Mouse (Mus musculus) liver, embryonic 13.5 days (tissue): ENCODE results near the gene Phlpp2. TPM values are rescaled to one million over a fixed set of nuclear protein-coding genes. Genes with fewer than 3 reads are reported as not detected.

ENCODE experiments used
- ATAC-seq: fragments of 200-750 bp; cut with Nextera tagmentation; 2 replicates; pipeline ENCODE4 v1.8.0; 2017; ENCODE audit warnings: low read depth, mild to moderate bottlenecking, moderate number of reproducible peaks, moderate library complexity
- DNase-seq: peaks from one replicate; pipeline ENCODE4 v3.0.0; 2022
- H3K27ac ChIP-seq: fragments of 300-500 bp; sonication (generic); 2 replicates; pipeline ENCODE4 v1.5.1; 2015; ENCODE audit warnings: moderate library complexity, mild to moderate bottlenecking, inconsistent platforms
- H3K27me3 ChIP-seq: fragments of 300-500 bp; sonication (generic); 2 replicates; pipeline ENCODE4 v1.6.1; 2015; ENCODE audit warnings: mild to moderate bottlenecking, inconsistent platforms
- H3K36me3 ChIP-seq: fragments of 300-500 bp; sonication (generic); 2 replicates; pipeline ENCODE4 v1.6.1; 2015; ENCODE audit warnings: mild to moderate bottlenecking, inconsistent platforms
- H3K4me1 ChIP-seq: fragments of 300-500 bp; sonication (generic); replicated peaks from 2 replicates; pipeline ENCODE4 v1.6.1; 2015; ENCODE audit warnings: inconsistent platforms
- H3K4me2 ChIP-seq: fragments of 300-500 bp; sonication (generic); 2 replicates; pipeline ENCODE4 v1.6.1; 2015; ENCODE audit warnings: inconsistent platforms, mild to moderate bottlenecking, moderate library complexity
- H3K4me3 ChIP-seq: fragments of 300-500 bp; sonication (generic); replicated peaks from 2 replicates; pipeline ENCODE4 v1.5.1; 2015; ENCODE audit warnings: mild to moderate bottlenecking, inconsistent platforms
- H3K9ac ChIP-seq: fragments of 300-500 bp; sonication (generic); 2 replicates; pipeline ENCODE4 v1.6.1; 2015; ENCODE audit warnings: mild to moderate bottlenecking, inconsistent platforms
- H3K9me3 ChIP-seq: fragments of 300-500 bp; sonication (generic); replicated peaks from 2 replicates; pipeline ENCODE4 v1.6.1; 2016; ENCODE audit warnings: inconsistent platforms
- WGBS: fragments of 180-500 bp; shearing (Covaris S2); methylation state at CpG from one replicate; pipeline ENCODE4 v1.1.7; 2015; ENCODE audit not compliant: insufficient replicate concordance; 5-methylcytosine and 5-hydroxymethylcytosine counted together
- polyA plus RNA-seq: library from polyadenylated mRNA; unstranded; fragments of >200 nt; fragmentation: Nextera tagmentation; extraction: Ambion mirVana; gene quantifications from 2 replicates; pipeline ENCODE4 v1.2.1, GENCODE M21; 2015

Gene Phlpp2
- 2.7 and 3.2 TPM in 2 replicates for polyA plus RNA-seq

DNA sequence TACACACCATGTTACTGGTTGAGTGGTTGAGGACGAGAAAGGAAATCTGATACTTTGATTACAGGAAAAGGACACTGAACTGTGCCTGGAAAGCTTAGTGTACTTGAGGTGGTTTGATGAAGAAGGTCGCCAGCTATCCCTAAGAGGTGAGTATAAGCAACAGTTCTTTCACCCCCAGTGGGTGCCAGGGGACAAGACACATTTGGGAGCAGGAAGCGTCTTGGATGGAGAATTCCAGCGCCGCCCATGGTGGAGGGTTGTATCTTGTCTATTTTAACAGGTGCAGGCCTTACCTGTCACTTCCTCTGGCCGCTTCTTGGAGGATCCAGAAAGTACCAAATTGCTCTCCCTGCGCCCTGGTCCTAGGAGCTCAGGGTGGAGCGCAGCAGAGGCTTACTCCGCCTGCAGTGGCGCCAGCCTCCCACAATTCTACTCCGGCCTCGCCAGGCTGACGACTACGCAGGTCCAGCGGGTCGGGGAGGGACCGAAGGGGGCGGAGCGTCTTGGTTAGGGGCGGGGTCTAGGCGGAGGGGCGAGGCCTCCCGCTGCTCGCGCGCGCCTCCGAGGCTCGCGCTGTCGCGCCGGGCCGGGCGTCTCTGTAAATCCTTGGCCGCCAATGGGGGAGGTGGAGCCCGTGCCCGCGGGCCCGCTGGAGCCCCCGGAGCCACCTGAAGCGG is at the start of gene Phlpp2:
Gene Phlpp2 (plus strand): TSS at position 540 of the 677 bp plus-strand sequence.
- Histone ChIP-seq H3K4me2 (peak within 1 kb of the TSS; percentile 90), H3K9ac (peak within 1 kb of the TSS; percentile 100), H3K36me3 (peaks cover 10% of the 10 kb centered on the region), H3K27ac (peak within 1 kb of the TSS; percentile 97), H3K4me3 (peak within 1 kb of the TSS; percentile 100), H3K4me1 (peaks cover 83% of the 10 kb centered on the region), H3K9me3 (no peaks in the 10 kb centered on the region), H3K27me3 (no peaks in the 10 kb centered on the region)
- ATAC-seq (peak; percentile 91), DNase-seq (peak; percentile 96)
- 2% methylated on average over 32 of the region's 42 CpGs for WGBS

- ATAC-seq, result no peak
- WGBS, result 80% methylated on average over 2 of the region's 2 CpGs
These were observed 44.8 kb upstream of the Phlpp2 start for GRCm38 (mm10) chr8:109823561-109823960.

DNA sequence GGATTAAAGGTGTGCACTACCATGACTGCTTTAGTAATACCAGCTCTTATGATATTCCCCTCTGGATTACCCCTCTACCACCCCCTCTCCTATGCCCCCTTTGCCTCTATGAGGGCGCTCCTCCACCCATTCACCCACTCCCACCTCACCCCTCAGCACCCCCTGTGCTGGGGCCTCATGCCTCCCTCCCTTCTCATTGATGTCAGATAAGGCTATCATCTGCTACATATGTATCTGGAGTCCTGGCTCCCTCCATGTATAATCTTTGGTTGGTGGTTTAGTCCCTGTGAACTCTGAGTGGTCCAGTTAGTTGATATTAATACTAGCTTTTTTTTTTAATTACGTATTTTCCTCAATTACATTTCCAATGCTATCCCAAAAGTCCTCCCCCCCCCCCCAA is 28.5 kb upstream of the Phlpp2 start:
- WGBS, result 73% methylated on average over 2 of the region's 2 CpGs
- H3K4me3 ChIP-seq, result no peak overlapping the region
- 0 out of 2 replicates have a peak overlapping the region, but pooled peaks have one; percentile 13 for H3K9ac ChIP-seq
- no peak overlapping the region; the same call in 1 of the 2 replicates for H3K4me2 ChIP-seq
- H3K27ac ChIP-seq, result peak overlapping the region; percentile 63
- DNase-seq (no peak), ATAC-seq (peak; percentile 78)
- peaks cover 18% of the 10 kb centered on the region for H3K4me1 ChIP-seq
- no peaks in the 10 kb centered on the region for H3K27me3 ChIP-seq
- peaks cover 46% of the 10 kb centered on the region for H3K36me3 ChIP-seq
- H3K9me3 ChIP-seq, result no peaks in the 10 kb centered on the region

More at GRCm38 (mm10) chr8:109823561-109823960, 44.8 kb upstream of the Phlpp2 start:
- H3K36me3 ChIP-seq, result peaks cover 11% of the 10 kb centered on the region
- no peak overlapping the region for H3K4me2 ChIP-seq
- H3K4me1 ChIP-seq, result peaks cover 11% of the 10 kb centered on the region
- H3K27me3 ChIP-seq, result no peaks in the 10 kb centered on the region
- no peak overlapping the region; the same call in 1 of the 2 replicates for H3K27ac ChIP-seq
- no peaks in the 10 kb centered on the region for H3K9me3 ChIP-seq
- H3K9ac ChIP-seq, result no peak overlapping the region
- no peak for DNase-seq
- H3K4me3 ChIP-seq, result no peak overlapping the region

- Histone ChIP-seq H3K27ac (no peak overlapping the region), H3K4me2 (no peak overlapping the region), H3K36me3 (peaks cover 53% of the 10 kb centered on the region), H3K27me3 (no peaks in the 10 kb centered on the region), H3K4me1 (peaks cover 23% of the 10 kb centered on the region), H3K9me3 (no peaks in the 10 kb centered on the region), H3K9ac (no peak overlapping the region), H3K4me3 (no peak overlapping the region)
- no peak for DNase-seq
- peak; percentile 71 for ATAC-seq
- WGBS, result 80% methylated on average over 1 of the region's 1 CpGs
These were observed 25.9 kb upstream of the Phlpp2 start for GRCm38 (mm10) chr8:109842468-109842867.

- Histone ChIP-seq H3K4me2 (no peak overlapping the region), H3K4me3 (no peak overlapping the region), H3K9ac (no peak overlapping the region), H3K4me1 (peaks cover 18% of the 10 kb centered on the region), H3K36me3 (peaks cover 76% of the 10 kb centered on the region), H3K27me3 (no peaks in the 10 kb centered on the region), H3K27ac (peak overlapping the region; percentile 63; the same call in 1 of the 2 replicates), H3K9me3 (no peaks in the 10 kb centered on the region)
- ATAC-seq (peak; percentile 81), DNase-seq (no peak)
- 40% methylated on average over 2 of the region's 2 CpGs for WGBS
These were observed 20.5 kb upstream of the Phlpp2 start for GRCm38 (mm10) chr8:109847866-109848265.

GRCm38 (mm10) chr8:109848981-109849380 is 19.4 kb upstream of the Phlpp2 start:
- no peak overlapping the region for H3K4me3 ChIP-seq
- H3K4me1 ChIP-seq, result peaks cover 18% of the 10 kb centered on the region
- H3K36me3 ChIP-seq, result peaks cover 74% of the 10 kb centered on the region
- no peak overlapping the region for H3K27ac ChIP-seq
- H3K9me3 ChIP-seq, result no peaks in the 10 kb centered on the region
- H3K9ac ChIP-seq, result no peak overlapping the region
- WGBS, result 83% methylated on average over 3 of the region's 3 CpGs
- no peaks in the 10 kb centered on the region for H3K27me3 ChIP-seq
- ATAC-seq (no peak), DNase-seq (no peak)
- no peak overlapping the region for H3K4me2 ChIP-seq

GRCm38 (mm10) chr8:109853423-109853822 is 14.9 kb upstream of the Phlpp2 start:
- DNase-seq (peak; percentile 59), ATAC-seq (peak; percentile 80)
- Histone ChIP-seq H3K36me3 (peaks cover 80% of the 10 kb centered on the region), H3K27me3 (no peaks in the 10 kb centered on the region), H3K4me1 (peaks cover 3% of the 10 kb centered on the region), H3K4me3 (no peak overlapping the region), H3K4me2 (no peak overlapping the region), H3K27ac (no peak overlapping the region), H3K9ac (no peak overlapping the region), H3K9me3 (no peaks in the 10 kb centered on the region)
- 43% methylated on average over 6 of the region's 6 CpGs for WGBS

- no peaks in the 10 kb centered on the region for H3K9me3 ChIP-seq
- no peak overlapping the region for H3K4me3 ChIP-seq
- peaks cover 79% of the 10 kb centered on the region for H3K36me3 ChIP-seq
- WGBS, result 86% methylated on average over 4 of the region's 4 CpGs
- no peaks in the 10 kb centered on the region for H3K27me3 ChIP-seq
- no peak for DNase-seq
- no peak for ATAC-seq
- no peaks in the 10 kb centered on the region for H3K4me1 ChIP-seq
- no peak overlapping the region for H3K9ac ChIP-seq
- H3K27ac ChIP-seq, result no peak overlapping the region
- H3K4me2 ChIP-seq, result no peak overlapping the region
These were observed 13.8 kb upstream of the Phlpp2 start for GRCm38 (mm10) chr8:109854522-109854921.

- no peak overlapping the region for H3K4me2 ChIP-seq
- 84% methylated on average over 6 of the region's 6 CpGs for WGBS
- H3K4me1 ChIP-seq, result no peaks in the 10 kb centered on the region
- DNase-seq, result no peak
- H3K4me3 ChIP-seq, result no peak overlapping the region
- H3K9me3 ChIP-seq, result no peaks in the 10 kb centered on the region
- ATAC-seq, result no peak
- H3K9ac ChIP-seq, result no peak overlapping the region
- H3K27ac ChIP-seq, result no peak overlapping the region
- H3K36me3 ChIP-seq, result peaks cover 79% of the 10 kb centered on the region
- H3K27me3 ChIP-seq, result no peaks in the 10 kb centered on the region
These were observed 12.9 kb upstream of the Phlpp2 start for GRCm38 (mm10) chr8:109855451-109855850.

GRCm38 (mm10) chr8:109863398-109863797 is 4.9 kb upstream of the Phlpp2 start:
- WGBS, result 30% methylated on average over 2 of the region's 2 CpGs
- Histone ChIP-seq H3K4me1 (peaks cover 62% of the 10 kb centered on the region), H3K9me3 (no peaks in the 10 kb centered on the region), H3K4me3 (no peak overlapping the region), H3K9ac (peak overlapping the region; percentile 69), H3K27me3 (no peaks in the 10 kb centered on the region), H3K27ac (peak overlapping the region; percentile 97), H3K4me2 (peak overlapping the region; percentile 57), H3K36me3 (peaks cover 38% of the 10 kb centered on the region)
- DNase-seq (no peak), ATAC-seq (no peak)

- Histone ChIP-seq H3K9me3 (no peaks in the 10 kb centered on the region), H3K4me2 (peak overlapping the region; percentile 58), H3K4me3 (peak overlapping the region; percentile 24; the same call in 1 of the 2 replicates), H3K9ac (peak overlapping the region; percentile 70), H3K4me1 (peaks cover 67% of the 10 kb centered on the region), H3K27me3 (no peaks in the 10 kb centered on the region), H3K27ac (peak overlapping the region; percentile 97), H3K36me3 (peaks cover 30% of the 10 kb centered on the region)
- ATAC-seq, result peak; percentile 69
- WGBS, result 25% methylated on average over 2 of the region's 2 CpGs
- DNase-seq, result peak; percentile 76
These were observed 3.5 kb upstream of the Phlpp2 start for GRCm38 (mm10) chr8:109864798-109865197.

GRCm38 (mm10) chr8:109865536-109865935 is 2.8 kb upstream of the Phlpp2 start:
- Histone ChIP-seq H3K9ac (peak overlapping the region; percentile 70), H3K4me1 (peaks cover 74% of the 10 kb centered on the region), H3K27ac (peak overlapping the region; percentile 97), H3K36me3 (peaks cover 23% of the 10 kb centered on the region), H3K27me3 (no peaks in the 10 kb centered on the region), H3K4me2 (peak overlapping the region; percentile 58), H3K4me3 (peak overlapping the region; percentile 24), H3K9me3 (no peaks in the 10 kb centered on the region)
- DNase-seq (no peak), ATAC-seq (no peak)
- WGBS, result 15% methylated on average over 4 of the region's 4 CpGs
